Mouse (Mus musculus): ENCODE measurements around the gene Gdi2. TPM values are rescaled to one million over a fixed set of nuclear protein-coding genes. Genes with fewer than 3 reads are reported as not detected.

Gene Gdi2
- 1,735 TPM for polyA plus RNA-seq (2014; fragmentation: Illumina TruSeq; extraction: RNeasy Lipid Tissue Mini Kit (QIAGEN cat#74804); ENCODE audit: low replicate concordance)

GRCm38 (mm10) chr13:3537594-3538222, at the start of gene Gdi2:
Gene Gdi2 (plus strand): TSS chr13:3538063.

GRCm38 (mm10) chr13:3610795-3611438, 73.1 kb downstream of the Gdi2 start, which contains the start of gene Fam208b:
Gene Fam208b (minus strand): TSS chr13:3611108.

Other genes with a start within 250 kb of the Gdi2 start
- gene Fam208b, start 73.0 kb downstream of the Gdi2 start, polyA plus RNA-seq (2014; fragmentation: Illumina TruSeq; extraction: RNeasy Lipid Tissue Mini Kit (QIAGEN cat#74804); ENCODE audit: low replicate concordance), result 57.3 TPM
- 38.7 TPM for gene Asb13, start 96.0 kb downstream of the Gdi2 start, polyA plus RNA-seq (2014; fragmentation: Illumina TruSeq; extraction: RNeasy Lipid Tissue Mini Kit (QIAGEN cat#74804); ENCODE audit: low replicate concordance)